Mouse (Mus musculus): ENCODE data around the gene Olfr820.
"Not testable (repeated sequence)": the region's sequence is repeated elsewhere in the genome, so short reads cannot be mapped to it uniquely, and the experiment has no call there.

Gene Olfr820

GRCm38 (mm10) chr10:130012321-130012720, at the start of gene Olfr820:
Gene Olfr820 (plus strand): TSS chr10:130012621.
- DNase-seq (ENCODE audit: low spot score in 2 of 2) = no peak

- DNase-seq (ENCODE audit: low spot score in 2 of 2) = not testable (repeated sequence)
These were observed 46.2 kb upstream of the Olfr820 start for GRCm38 (mm10) chr10:129966232-129966631.

DNA sequence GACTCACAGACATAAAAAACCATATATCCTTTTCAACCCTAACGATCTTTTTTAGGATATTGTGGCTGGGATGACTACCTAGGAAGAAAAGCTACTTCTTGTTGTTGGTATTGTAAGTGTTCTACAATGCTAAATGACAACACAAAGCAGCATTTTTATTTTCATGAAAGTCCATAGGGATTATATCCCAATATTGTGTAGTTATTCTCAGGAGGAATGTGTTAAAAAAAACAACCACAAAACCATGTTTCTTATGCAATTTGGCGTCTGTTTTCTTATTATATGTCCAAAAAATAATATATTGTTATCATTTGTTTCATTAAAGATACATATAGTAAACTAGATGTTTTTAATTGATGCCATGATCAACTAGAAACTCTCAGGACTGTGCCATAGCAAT, 45.3 kb upstream of the Olfr820 start, which contains the start of gene Olfr819:
TSS of gene Olfr819 (minus strand) at position 101 of the 400 bp plus-strand sequence.
- DNase-seq (ENCODE audit: low spot score in 2 of 2) = not testable (repeated sequence)

DNA sequence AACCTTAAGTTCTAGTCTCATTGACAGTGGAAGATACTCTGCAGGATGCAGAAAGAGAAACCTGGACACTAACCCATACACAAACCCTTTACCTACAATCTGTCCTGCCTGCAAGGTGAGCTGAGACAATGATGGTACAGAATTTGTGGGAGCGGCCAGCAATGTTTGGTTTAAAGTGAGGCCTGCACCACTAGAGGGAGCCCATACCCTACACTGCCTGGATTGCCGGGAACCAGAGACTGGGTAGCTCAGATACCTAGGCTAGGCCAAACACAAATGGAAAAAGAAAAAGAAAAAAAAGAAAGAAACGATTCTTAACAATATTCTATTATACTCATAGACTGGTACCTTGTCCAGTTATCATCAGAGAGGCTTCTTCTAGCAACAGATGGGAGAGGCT, 39.4 kb upstream of the Olfr820 start:
- not testable (repeated sequence) for DNase-seq (ENCODE audit: low spot score in 2 of 2)

DNA sequence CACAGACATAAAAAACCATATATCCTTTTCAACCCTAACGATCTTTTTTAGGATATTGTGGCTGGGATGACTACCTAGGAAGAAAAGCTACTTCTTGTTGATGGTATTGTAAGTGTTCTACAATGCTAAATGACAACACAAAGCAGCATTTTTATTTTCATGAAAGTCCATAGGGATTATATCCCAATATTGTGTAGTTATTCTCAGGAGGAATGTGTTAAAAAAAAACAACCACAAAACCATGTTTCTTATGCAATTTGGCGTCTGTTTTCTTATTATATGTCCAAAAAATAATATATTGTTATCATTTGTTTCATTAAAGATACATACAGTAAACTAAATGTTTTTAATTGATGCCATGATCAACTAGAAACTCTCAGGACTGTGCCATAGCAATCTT, 36.4 kb upstream of the Olfr820 start, which contains the start of gene Olfr247:
TSS of gene Olfr247 (minus strand) at position 101 of the 400 bp plus-strand sequence.
- DNase-seq (ENCODE audit: low spot score in 2 of 2) = not testable (repeated sequence)

GRCm38 (mm10) chr10:129981867-129982266, 30.6 kb upstream of the Olfr820 start:
- DNase-seq (ENCODE audit: low spot score in 2 of 2) = not testable (repeated sequence)

- DNase-seq (ENCODE audit: low spot score in 2 of 2) = not testable (repeated sequence)
These were observed 27.5 kb upstream of the Olfr820 start, which contains the start of gene Gm10310 for GRCm38 (mm10) chr10:129984962-129985361. Gene Gm10310 (minus strand): TSS chr10:129985062.

GRCm38 (mm10) chr10:130004104-130004503, 8.3 kb upstream of the Olfr820 start:
- not testable (repeated sequence) for DNase-seq (ENCODE audit: low spot score in 2 of 2)

GRCm38 (mm10) chr10:130005366-130005765, 7.1 kb upstream of the Olfr820 start:
- DNase-seq (ENCODE audit: low spot score in 2 of 2) = not testable (repeated sequence)

- no peak for DNase-seq (ENCODE audit: low spot score in 2 of 2)
These were observed 17.6 kb downstream of the Olfr820 start, which contains the start of gene Olfr821 for GRCm38 (mm10) chr10:130030048-130030447. Gene Olfr821 (plus strand): TSS chr10:130030348.

DNA sequence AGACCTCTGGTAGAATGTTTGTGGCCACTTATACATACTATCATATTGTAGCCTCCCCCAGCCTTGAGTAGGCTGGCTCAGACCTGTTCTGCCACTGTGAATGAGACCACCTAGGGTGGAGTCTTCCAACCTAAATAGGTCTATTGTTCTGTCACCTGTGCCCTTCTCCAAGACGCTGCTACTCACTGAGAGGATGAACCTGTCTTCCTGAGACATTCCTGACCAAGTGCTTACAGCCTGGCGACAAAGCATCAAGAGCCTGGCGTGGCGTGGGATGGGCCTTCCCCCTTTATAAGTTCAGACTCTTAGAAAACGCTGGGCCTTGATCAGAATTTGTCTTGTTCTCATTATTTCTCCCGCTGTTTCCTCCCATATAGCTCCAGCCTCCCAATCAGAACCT, 24.7 kb downstream of the Olfr820 start:
- no peak for DNase-seq (ENCODE audit: low spot score in 2 of 2)

All from natural killer cell, adult 2 months (primary cell).